Mouse (Mus musculus): ENCODE measurements around the gene Prx.

Gene Prx

DNA sequence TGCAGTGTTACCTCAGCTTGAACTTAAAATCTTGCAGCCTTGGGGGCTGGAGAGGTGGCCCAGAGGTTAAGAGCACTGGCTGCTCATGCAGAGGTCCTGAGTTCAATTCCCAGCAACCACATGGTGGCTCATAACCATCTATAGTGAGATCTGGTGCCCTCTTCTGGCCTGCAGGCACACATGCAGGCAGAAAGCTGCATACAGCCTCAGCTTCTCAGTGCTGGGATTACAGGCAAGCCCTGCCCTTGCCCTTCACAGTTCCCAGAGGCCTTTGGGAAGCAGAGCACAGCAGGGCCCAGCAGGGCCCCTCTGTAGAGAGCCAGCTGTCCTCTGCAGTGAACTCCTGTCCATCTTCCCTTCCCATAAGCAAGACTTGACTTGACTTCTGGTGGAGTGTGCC lies 21.0 kb downstream of the Prx start:
- in situ Hi-C loops (cut with MboI; ENCODE audit: low sequenced_read_pairs), result no loop called here

DNA sequence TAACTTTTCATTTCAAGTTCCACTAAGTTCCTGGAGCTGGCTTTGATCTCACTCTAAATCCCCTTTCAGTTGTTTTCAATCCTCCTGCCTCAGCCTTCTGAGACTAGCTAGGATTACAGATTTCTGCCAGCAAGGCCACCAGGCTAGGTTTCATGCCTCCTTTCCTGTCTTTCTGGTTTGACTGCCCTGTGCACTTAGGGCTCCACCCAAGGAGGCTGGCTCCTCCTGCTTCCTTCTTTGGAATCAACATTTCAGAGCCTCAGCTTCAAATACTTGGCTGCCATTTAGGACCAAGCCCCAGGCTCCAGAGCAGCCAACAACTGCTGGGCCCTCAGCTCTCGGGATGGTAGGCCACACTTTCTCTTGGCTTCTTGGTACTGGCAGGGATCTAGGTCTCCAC lies 21.5 kb downstream of the Prx start:
- in situ Hi-C loops (cut with MboI; ENCODE audit: low sequenced_read_pairs), result no loop called here

DNA sequence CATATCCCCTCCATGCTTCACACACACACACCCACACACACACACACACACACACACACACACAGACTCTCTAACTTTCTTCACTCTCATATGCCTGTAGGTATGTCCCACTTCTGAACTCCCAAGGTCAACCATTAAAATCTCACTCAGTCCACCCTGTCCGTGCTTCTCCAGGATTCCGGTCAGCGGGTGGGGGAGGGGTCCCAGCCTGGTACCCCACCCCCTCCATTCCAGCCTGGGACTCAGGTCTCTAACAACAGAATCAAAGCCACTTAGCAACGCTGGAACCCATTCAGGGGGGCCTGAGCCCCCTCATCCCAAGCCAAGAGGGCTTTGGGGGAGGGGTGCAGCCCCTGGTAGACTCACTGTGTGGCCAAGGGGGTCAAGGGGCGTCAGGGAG lies 23.8 kb downstream of the Prx start, which contains the start of gene Hipk4:
Hipk4 (plus strand) TSS at position 301 of the 400 bp plus-strand sequence.
- in situ Hi-C loops (cut with MboI; ENCODE audit: low sequenced_read_pairs), result no loop called here

DNA sequence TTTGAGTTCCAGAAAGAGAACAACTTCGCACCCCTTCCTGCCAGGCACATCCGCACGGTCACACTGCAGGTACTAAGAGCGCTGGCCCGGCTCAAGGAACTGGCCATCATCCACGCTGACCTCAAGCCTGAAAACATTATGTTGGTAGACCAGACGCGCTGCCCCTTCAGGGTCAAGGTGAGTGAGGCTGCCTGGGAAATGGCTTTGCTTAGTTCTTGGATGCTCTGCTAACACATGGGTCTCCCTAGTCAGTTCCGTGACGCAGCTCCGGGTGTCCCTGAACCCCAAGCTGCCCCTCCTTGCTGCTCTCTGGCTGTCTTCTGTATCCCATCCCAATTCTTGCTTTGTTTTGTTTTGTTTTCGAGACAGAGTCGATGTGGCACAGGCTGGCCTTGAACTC lies 24.7 kb downstream of the Prx start:
- in situ Hi-C loops (cut with MboI; ENCODE audit: low sequenced_read_pairs), result no loop called here

DNA sequence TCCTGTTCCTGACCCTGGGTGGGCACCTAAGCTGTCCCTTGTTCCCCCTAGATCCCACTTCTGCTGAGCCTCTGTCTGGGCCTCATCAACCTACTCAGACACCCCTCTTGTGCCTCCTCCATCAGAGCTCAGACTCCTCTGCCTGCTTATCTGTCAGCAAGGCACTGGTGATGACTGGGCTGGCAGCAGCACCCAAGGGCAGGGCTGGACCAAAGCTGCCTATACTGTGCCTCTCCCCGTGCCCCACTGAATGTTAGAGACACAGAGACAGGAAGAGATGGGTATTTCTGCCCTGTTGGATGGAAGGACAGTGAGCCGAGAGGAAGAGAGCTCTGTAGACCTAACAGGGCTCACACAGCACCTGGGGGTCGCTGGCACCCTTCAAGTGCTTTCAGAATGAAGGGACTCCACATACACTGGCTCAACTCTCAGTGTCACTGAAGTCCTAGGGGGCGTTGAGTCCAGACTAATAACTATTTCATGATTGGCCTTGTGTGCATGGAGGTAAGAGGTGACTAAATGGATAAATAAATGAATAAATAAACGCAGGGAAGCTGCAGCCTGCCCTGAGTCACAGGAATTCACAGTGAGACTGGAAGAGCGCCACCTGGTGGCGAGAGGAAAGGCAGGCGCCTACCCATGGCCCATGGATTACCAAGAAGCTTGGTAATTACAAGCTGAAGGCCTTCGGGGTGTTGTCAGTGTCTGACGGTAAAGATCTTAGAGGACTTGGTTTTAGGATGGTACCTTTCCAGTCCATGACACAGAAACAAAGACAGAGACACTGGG lies 27.1 kb downstream of the Prx start:
- in situ Hi-C loops (cut with MboI; ENCODE audit: low sequenced_read_pairs), result no loop called here

DNA sequence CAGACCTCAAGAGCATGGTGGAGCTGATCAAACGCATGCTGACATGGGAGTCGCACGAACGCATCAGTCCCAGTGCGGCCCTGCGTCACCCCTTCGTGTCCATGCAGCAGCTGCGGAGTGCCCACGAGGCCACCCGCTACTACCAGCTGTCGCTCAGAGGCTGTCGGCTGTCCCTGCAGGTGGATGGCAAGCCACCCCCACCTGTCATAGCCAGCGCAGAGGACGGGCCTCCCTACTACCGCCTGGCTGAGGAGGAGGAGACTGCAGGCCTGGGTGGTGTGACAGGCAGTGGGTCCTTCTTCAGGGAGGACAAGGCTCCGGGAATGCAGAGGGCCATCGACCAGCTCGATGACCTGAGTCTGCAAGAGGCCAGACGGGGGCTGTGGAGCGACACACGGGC lies 29.9 kb downstream of the Prx start:
- in situ Hi-C loops (cut with MboI; ENCODE audit: low sequenced_read_pairs), result no loop called here

DNA sequence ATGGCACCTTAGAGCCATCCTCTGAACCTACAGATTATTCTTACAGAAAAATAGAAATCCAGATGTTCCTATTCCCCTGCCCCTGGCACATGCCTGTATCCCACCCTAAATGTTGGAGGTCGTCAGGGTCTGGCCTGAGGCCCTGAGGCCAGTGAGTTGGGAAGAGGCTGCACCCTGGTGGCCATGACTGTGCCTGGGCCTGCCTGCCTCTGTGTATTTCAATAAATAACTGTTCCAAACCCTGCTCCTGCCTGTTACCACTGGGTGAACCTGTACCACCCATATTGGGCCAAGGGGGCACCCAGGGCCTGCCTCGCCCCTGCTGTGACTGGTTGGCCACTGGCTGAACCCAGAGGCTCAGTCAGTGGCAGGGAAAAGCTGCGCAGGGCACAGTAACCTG lies 31.8 kb downstream of the Prx start:
- in situ Hi-C loops (cut with MboI; ENCODE audit: low sequenced_read_pairs), result no loop called here

DNA sequence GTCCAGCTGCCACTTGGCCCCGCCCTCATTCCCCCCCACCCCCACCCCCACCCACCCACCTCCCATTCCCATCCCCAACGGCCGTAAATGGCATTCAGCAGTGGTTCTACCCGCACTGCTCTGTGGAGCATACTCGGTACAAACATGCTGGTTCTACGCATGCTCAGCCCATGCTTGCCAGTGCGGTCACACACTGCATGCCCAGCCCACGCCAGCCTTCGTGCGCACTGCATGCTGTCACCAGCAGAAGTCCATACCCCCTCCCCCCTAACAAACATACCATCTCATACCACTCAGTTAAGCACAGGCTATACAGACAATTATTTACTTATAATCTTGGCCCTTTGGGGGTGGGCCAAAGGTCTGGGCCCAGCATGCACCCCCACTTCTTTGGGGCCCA lies 32.6 kb downstream of the Prx start:
- in situ Hi-C loops (cut with MboI; ENCODE audit: low sequenced_read_pairs), result no loop called here

DNA sequence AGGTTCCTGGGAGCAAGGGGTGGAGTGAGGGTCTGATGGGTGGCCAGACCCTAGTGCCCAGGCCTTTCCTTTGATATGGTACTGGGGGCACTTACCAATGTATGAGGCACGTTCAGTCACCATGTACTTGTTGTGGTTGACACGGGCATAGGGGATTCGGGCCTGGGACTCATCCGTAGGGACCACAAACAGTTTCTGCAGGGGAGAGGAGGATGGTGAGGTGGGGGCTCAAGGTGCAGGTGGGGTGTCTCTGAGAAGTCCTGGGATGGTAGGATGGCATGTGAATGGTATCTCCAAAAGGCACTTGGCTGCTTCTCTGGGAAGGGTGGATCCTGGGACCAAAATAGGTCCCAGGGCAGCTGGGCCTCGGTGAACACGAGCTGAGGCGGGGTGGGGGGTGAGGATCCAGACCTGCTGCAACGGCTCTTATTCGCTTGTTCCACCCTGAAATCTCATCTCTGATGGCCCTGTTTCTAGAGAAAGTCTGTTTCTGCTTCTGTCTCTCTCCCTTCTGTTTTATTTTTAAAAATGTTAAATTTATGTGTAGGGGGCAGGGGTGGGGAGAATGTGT lies 33.4 kb downstream of the Prx start:
- in situ Hi-C loops (cut with MboI; ENCODE audit: low sequenced_read_pairs), result no loop called here

DNA sequence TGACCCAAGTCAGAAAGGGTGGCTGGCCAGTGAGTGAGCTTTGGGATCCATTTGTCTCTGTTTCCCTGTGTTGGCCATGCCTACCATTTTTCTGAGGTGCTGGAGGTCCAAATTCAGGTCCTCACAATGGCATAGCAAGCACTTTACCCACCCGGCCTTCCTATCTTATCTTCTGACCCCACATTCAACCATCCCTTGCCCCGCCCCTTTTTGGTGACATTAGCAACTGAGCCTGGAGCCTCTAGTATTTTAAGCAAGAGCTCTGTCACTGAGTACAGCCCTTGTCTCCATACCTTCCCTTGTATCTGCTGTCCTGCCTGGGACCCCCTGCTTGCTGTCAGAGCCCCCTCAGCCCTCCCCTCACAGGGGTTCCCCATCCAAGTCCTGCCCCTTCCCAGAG lies 36.3 kb downstream of the Prx start:
- in situ Hi-C loops (cut with MboI; ENCODE audit: low sequenced_read_pairs), result no loop called here

DNA sequence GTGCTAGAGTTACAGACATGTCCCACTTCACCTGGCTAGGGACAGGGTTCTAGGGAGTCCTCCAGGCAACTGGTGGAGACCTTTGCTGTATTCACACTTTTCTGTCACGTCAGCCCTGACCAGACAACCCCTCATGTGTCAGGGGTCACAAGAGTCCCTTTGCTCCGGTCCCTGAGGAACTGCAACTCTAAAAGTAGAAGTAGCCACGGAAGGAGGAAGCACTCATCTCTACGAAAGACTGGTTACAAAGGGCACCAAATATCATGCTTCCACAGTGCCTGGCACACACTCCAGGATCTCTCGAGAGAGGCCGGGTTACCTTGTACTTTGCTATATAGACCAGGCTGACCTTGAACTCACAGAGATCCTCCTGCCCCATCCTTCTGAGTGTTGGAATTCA lies 37.5 kb downstream of the Prx start:
- in situ Hi-C loops (cut with MboI; ENCODE audit: low sequenced_read_pairs), result no loop called here

DNA sequence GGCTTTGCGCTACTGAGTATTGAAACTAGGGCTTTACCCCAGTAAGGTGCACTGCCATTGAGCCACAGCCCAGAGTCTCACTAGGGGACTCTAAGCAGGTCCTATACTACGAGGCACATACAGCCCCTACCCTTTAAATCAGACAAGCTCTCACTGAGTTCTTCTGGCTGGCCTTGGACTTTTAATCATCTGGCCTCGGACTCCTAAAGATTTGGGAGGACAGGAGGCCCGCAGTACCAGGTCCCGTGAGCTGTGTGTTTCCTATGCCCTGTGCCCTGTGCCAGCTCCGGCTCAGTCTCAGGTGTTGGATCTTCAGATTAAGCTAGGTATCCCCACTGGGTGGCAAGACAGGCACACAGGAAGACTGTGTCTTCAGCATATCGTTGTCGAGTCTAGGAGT lies 38.9 kb downstream of the Prx start:
- in situ Hi-C loops (cut with MboI; ENCODE audit: low sequenced_read_pairs), result no loop called here

DNA sequence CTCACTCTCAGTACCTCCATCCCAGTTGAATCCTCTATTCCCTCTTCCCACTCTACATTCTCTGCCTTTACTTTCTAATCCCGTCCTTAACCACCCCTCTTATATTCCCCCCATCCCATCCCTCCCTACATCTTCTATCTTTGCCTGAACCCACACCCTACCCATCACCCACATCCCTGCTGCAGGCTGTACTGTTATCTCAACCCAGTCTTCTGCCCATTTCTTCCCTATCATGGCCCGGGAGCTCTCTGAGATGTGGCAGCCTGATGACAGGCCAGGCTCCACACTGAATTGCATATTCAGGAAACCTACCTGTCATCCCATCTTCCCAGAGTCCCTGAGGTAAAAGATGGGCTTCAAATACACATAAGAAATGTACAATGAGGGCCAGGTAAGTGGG lies 39.7 kb downstream of the Prx start:
- in situ Hi-C loops (cut with MboI; ENCODE audit: low sequenced_read_pairs), result no loop called here

DNA sequence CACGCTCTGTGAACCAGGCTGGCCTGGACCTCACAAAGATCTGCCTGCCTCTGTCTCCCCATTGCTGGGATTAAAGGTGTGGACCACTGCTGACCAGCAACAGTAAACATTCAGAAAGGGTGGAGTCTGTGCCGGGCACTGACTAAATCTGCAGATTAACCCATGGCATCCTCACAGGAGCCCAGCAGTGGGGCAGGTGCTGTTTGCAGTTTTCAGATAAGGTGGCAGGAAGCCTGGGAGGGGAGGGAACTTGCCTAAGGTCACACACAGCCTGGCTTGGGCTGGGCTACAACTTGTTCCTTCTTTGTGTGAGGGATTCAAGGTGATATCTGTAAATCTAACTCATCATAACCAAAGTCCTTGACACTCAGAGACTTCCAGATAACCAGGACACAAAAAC lies 41.4 kb downstream of the Prx start:
- in situ Hi-C loops (cut with MboI; ENCODE audit: low sequenced_read_pairs), result no loop called here

DNA sequence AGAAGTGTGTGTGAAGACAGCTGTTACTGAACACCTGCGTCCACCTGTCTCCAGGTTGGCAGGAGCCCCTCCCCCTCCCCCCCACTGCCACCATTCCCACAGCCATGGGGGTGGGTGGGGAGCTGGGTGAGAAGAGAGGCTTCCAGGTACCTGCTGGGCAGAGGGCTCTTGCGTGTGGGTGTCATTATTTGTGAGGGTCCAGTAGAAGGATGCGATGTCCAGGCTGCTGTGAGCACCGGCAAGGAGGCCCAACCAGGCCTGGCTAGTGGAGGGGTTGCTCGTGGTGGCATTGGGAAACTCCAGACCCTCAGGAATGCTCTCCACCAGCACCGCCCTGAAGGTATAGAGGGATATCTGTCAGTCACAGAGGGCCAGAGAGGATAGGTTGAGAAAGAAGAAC lies 41.8 kb downstream of the Prx start:
- in situ Hi-C loops (cut with MboI; ENCODE audit: low sequenced_read_pairs), result no loop called here

DNA sequence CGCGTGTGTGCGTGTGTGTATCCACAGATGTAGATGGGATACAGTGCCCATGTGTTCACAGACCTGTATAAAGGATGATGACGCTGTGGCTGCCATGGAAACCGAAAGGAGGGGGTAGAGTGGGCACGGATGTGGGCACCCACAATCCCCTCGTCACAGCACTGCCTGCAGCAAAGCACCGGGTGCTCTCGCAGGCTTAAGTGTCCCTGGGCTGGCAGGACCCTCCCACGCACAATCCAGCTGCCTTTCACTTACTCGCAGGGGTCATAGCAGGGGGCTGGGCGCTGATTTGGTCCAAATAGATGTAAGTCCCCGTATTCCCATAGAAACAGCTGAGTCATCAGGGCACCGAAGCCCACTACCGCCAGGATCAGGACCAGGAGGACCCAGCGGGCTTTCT lies 42.3 kb downstream of the Prx start:
- in situ Hi-C loops (cut with MboI; ENCODE audit: low sequenced_read_pairs), result no loop called here

DNA sequence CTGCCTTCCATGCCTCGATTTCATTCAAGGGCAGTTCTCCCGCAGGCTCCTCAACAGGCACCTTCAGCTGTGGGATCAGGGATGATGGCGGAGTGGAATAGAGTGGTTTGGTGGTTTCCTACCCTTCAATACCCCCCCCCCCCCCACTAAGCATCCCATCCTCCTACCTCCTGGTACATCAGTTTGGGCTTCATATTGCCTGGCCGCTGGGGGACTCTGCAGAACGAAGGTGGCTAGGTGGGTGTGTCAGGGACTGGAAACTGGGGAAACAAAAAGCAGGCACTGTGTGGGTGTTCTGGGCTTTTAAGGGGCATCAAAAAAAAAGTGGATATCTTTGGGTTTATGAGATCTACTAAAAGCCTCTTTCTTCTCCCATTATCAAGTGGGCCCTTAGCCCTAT lies 42.8 kb downstream of the Prx start:
- in situ Hi-C loops (cut with MboI; ENCODE audit: low sequenced_read_pairs), result no loop called here

DNA sequence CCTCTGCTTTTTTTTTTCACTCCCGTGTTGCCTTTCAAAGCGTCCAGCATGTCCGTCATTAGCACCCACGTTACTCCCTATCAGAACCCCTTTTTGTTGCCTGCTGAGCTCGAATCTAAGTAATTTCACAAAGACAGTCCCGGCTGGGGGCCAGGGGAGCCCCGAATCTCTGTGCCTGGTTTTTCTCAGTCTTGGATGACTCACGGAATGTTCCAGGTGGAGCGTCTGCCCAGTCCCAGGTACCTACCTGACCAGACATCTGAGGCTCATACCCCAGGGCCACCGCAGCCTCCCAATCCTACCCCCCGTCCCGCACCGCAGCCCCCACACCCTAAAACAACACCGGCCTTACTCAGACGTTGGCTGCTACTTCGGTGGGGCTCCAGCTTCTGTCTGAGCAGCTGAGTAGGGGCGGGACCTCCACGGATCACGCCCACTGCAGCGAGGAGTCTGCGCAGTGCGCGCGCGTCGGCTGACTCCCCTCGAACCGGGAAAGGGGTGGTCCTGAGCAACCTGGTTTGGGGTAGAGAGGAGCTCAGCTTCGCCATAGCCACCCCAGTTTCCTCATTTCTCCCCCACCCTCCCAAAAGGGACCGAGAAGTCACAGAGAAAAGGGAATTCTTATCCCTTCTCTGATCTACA lies 43.4 kb downstream of the Prx start:
- in situ Hi-C loops (cut with MboI; ENCODE audit: low sequenced_read_pairs), result no loop called here

DNA sequence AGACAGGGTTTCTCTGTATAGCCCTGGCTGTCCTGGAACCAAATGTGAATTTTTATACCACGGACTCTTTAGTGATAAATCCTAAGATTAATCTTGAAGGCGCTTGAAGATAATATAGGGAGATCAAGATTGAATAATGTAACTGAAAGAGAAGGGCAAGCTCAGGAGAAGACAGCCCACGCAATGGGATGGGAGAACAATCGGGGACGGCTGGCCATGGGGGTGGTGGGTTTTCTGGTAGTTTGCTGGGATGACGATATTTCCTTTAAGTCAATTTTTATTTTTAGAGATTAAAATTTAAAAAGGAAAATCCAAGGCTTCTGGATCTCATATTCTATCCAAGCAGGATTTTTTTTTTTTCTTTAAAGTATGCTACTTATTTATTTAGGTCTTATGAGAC lies 43.9 kb downstream of the Prx start:
- in situ Hi-C loops (cut with MboI; ENCODE audit: low sequenced_read_pairs), result no loop called here

DNA sequence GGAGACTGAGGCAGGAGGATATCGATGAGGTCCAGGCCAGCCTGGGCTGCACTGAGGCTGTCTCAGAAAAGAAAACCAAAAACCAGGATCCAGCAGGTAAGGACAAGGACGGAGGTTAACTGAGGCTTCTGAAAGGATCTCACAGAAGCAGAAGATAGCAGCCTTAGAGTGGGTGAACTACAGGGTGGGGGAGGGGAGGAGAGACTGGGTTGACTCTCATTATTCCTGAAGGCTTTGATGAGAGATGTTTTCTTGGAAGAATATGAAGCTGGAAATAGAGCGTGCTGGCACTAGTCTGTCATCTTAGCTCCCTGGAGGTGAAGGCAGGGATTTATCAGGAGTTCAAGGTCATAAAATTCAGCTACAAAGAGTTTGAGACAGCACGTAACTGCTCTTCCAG lies 44.7 kb downstream of the Prx start:
- in situ Hi-C loops (cut with MboI; ENCODE audit: low sequenced_read_pairs), result no loop called here

DNA sequence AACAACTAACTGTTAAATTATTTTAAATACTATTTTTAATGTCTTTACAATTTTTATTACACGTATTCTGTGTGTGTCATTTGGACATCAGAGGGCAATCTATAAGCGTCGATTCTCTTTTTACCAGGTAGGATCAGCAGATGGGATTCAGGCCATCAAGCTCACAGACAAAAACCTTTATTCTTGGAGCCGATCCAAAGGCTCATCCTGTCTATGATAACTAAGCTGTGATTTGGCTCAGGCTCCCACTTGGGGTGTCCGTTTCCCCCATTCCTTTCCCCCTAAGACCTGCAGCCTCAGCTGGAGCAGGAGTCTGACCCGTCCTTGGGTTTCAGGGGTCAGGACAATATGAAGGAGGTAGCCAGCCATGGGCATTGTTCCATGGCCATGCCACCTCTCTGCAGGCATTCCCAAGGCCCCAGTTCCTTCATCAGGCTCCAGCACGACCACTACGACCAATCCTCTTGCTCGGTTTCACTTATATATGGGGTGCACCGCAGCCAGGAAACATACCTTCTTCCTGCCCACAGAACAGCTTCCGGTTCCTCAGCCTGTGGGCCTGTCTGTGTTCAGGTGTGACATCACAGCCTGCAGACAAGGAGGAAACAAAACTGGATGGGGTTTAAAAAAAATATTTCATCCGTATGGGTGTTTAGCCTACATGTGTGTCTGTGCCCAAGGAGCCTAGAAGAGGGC lies 45.7 kb downstream of the Prx start:
- in situ Hi-C loops (cut with MboI; ENCODE audit: low sequenced_read_pairs), result no loop called here

DNA sequence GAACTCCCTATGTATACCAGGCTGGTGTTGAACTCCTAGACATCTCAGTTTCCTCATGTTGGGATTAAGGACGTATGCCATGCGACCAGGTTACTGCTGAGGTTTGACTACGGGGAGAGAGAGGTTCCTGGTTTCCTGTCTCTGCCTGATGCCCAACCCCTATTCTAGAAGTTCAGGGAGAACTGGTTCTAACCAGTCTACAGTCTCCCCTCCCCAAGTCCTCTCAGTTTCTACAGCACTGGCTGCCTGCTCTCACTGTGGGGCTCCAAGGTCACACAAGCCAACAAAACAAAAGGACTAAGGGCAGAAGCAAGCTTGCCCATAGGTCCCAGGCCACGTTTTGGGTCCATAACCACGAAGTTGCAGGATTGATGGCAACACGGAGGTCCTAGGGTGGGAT lies 50.5 kb downstream of the Prx start:
- in situ Hi-C loops (cut with MboI; ENCODE audit: low sequenced_read_pairs), result no loop called here
